Mouse (Mus musculus) spleen, postnatal 36 days (tissue): ENCODE data around the gene Ntf5.
"Not testable (repeated sequence)": the region's sequence is repeated elsewhere in the genome, so short reads cannot be mapped to it uniquely, and the experiment has no call there.

Source experiments
- DNase-seq, 2 experiments: peaks; one replicate each; pipeline ENCODE4 v3.0.0; 2022; ENCODE audit warnings: low spot score in 2 of 2, mixed read lengths in 1 of 2

Ntf5 gene

GRCm38 (mm10) chr7:45413113-45413863, at the start of gene Ntf5:
Ntf5 (plus strand) TSS chr7:45413695.
- no peak for DNase-seq

GRCm38 (mm10) chr7:45363983-45364382, 49.5 kb upstream of the Ntf5 start:
- DNase-seq: no peak

DNA sequence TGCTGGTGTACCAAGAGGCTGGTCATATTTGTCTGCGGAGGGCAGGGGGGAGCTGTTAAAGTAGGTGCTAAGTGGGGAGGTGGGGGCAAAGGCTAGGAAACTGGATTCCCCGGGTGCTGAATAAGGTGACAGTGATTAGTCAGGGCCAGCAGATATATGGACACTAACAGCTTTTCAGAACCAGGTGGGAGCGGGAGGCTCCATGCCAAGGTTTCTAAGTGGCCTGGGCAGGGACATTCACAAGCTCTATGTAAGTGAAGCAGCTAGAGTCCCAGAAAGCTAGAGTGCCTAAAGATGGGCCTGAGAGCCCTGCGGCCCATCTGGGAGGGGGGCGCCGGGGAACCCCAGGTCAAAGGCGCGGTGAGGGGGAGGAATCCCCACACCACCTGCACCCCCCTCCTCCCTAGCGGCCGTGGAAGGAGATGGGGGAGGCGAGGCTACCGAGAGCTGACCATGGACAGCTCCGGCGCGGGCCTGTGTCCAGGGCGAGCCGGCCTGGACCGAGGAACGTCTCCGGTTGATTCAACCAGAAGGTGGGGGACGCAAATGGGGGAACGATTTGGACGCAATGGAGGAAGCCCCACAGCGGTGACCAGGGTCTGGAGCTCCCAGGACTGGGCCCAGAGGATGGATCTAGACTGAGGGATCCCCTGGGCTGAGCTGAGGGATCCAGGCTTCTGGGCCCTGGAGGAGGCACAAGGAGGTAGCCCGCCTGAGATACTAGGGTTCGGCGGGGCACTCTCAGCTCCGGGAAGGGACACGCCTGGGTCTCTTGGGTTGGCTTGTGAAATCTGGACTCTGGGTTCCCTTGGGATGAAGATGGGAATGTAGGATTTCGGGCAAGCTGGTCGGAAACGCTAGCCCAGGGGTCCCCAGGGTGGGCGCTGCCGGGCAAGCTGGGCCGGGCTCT, 47.5 kb upstream of the Ntf5 start:
- DNase-seq: no peak

- no peak for DNase-seq
Observed at GRCm38 (mm10) chr7:45366652-45367019, 46.9 kb upstream of the Ntf5 start, which contains the start of gene Ppfia3. Ppfia3 (minus strand) TSS chr7:45367019.

- peak; percentile 94 to 95 for DNase-seq
Observed at GRCm38 (mm10) chr7:45367020-45367880, 46.2 kb upstream of the Ntf5 start.

DNA sequence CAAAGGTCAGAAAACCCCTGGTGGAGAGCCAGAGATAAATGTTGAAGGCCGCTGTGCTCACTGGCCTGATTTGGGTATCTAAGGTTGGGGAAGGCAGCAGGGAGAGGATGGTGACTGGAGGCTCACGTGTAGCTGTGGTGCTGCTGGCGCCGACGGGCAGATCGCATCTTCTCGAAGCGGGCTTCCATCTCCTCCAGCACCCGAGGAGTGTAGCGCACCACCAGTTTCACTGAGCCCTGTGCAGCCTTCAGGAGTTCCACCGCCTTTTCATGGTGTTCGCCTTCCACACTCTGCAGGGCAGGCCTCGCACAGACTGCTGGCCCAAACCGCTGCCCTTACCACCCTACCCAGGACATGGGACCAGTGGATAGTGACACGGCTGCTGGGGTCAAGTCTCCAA, 45.3 kb upstream of the Ntf5 start:
- DNase-seq: no peak

DNA sequence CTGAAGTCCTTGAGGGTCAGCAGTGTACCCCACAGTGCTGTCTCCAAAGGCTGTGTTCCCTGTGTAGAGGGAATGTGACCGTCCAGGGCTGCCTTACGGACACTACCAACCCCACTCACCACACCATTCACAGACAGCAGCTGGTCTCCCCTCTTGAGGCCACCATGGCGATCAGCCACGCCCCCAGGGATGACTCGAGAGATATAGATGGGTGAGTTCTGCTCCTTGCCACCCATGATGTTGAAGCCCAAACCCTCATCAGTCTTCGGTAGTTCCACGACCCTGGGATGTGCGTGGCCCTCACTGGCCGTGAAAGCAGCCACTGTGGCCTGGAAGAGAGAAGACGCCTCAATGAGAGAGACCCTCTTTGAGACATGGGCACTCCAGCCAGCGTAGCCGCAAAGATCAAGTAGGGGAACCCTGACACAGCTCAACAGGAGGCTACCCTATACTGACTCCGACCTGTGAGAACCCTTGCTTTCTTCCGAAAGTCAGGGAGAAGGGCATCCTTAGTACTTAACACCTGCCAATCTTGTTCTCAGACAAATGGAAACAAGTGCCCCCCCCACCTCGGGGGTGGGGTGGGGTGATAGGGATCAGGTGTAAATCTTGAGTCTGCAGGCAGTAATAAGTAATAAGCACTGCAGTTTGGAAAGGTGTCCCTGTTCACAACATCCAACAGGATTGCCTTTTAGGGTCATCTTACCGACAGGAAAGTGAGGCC, 44.3 kb upstream of the Ntf5 start:
- DNase-seq: no peak

GRCm38 (mm10) chr7:45369836-45370474, 43.5 kb upstream of the Ntf5 start:
- no peak for DNase-seq

DNA sequence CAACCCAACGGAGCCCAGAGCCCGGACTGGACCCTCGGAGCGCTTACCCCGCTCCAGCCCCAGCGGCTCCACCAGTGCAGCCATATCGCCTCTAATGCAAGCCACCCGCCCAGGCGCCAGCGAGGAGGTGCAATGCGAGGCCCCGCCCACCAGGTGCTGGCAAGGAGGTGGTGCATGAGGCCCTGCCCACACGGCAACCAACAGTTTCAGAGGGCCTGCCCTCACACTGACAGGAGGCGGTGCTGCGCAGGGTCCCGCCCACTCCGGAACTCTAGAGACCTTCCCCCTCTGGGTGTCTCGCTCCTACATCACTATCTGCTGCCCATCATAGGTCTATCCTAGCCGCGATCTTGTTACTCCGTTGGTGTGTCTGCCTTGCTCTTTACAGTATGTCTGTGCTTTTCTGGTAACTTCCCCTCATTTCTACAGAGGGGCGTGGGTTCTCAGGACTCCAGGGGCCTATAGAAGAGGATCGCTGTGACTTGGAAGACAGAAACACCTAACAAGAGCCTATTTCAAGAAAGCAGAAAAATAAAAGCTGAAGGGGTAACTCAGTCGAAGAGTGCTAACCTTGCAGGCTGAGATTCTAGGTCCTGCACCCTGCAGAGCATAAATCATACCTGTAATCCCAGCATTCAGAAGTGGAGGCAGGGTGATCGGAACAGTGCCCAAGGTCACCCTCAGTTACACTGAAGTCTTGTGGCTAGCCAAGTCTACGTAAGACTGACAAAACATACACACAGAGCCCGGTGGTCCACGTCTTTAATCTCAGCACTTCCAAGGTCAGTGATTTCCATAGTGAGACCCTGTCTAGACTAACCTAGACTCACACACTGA, 42.8 kb upstream of the Ntf5 start, which contains the start of gene Lin7b:
Lin7b (minus strand) TSS at position 109 of the 837 bp plus-strand sequence.
- peak; percentile 92 to 93 for DNase-seq

DNA sequence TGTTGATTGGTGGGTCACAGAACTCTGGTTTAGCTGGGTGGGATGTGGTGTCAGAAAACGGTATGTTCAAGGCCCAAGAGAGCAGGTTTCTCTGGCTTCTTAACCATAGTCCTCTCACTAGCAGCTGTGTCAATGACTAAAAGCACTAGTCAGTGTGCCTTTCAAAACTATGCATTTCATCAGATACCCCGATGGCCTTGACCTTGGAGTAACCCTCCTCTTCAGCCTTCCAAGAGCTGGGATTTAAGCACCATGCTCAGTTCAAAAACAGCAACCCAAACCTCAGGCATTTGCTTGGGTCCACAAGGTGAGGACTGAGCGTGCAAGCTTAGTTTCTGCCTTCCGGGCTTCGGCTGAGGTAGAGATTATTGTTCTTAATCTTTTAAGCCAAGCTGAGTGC, 41.1 kb upstream of the Ntf5 start:
- no peak for DNase-seq

DNA sequence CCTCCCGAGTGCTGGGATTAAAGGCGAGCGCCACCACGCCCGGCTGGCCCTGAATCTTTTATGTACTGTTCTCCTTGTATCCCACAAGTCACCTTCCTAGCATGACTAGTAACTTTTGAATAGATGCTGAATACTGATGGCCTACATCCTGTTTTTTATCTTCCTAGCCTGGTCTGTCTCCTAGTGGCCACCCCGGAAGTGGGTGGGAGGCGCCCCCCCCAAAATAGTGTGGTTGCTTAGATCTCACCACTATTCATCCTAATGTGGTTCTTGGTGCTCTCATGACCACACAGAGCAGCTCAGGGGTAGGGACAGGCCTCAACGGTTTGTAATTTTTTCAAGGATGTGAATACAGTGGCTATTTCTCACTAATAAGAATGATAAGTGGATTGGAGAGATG, 38.9 kb upstream of the Ntf5 start:
- no peak for DNase-seq

DNA sequence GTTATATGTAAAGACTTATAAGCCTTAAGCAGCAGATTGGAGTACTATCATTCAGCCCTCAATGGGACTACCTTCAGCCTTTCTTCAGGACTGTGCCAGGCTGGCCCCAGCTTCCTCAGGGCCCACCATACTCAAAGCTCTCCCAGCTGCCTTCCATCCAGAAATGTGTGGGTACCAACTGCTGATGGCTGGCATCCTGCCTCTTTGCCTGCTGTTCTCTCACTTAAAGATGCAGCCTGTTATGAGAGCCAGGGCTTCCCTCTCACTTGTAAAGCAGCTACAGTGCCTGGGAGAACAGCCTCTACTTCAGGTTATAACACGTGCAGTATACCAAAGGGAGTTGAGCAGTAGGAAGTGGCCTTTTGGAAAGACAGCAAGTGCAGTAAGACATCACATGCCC, 37.4 kb upstream of the Ntf5 start:
- no peak for DNase-seq

DNA sequence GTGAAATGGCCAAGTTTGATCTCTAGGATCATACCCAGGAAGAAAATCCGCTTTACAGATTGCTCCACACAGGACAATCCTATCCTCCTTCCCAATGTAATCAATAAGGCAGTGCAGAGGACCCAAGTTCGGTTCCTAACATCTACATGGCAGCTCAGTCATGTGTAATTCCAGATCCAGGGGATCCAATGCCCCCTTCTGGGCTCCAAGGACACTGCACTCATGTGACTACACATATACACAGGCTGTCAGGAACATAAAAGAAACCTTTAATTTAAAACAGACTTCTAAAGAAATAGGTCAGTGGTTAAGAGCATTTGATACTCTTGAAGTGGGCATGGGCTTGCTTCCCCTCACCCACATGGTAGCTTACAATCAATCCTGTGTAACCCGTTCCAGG, 27.4 kb upstream of the Ntf5 start:
- DNase-seq: no peak

GRCm38 (mm10) chr7:45395129-45395541, 18.4 kb upstream of the Ntf5 start:
- no peak for DNase-seq

DNA sequence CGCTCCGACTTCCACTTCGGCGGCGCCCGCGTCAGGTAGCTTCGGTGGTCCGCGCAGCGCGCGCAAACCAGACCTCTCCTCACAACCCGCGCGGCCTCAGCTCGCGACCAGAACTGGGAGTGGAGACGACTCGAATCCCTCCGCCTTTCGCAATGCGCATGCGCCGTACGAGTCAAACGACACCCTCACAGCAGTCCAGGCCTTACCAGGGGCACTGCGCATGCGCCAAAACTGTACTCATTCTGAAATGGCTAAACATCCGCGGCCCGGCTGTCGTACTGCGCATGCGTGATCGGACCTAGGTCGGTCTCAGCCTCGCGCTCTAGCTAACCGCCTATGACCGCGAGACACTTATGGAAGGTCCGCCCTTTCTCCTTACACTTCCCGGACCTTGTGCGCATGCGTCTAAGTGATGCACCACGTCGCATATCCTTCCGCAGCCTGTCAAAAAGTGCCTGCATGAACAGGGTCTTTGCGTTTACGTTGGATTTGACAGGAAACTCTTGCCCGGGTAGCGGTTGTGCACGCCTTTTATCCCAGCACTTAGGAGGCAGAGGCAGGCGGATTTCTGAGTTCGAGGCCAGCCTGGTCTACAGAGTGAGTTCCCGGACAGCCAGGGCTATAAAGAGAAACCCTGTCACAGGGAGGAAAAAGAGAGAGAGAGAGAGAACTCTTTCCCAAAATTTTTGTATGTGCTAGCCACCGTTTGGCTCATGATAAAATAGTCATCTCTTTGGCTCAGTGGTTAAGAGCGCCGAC, 17.7 kb upstream of the Ntf5 start, which contains the start of gene Snrnp70:
Snrnp70 (minus strand) TSS at position 165 of the 759 bp plus-strand sequence.
- DNase-seq: peak; percentile 100

DNA sequence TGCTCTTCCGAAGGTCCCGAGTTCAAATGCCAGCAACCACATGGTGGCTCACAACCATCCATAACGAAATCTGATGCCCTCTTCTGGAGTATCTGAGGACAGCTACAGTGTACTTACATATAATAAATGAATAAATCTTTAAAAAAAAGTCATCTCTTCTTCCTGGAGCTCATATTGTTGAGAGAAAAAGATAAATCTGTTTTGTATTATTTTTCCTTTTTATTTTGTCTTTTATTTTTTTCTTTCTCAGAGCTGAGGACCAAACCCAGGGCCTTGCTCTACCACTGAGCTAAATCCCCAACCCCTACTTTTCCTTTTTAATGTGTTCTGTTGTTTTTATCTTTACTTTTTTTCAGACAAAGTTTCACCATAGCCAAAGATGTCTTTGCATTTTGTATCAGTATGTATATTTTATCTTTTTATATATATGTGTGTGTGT, 17.1 kb upstream of the Ntf5 start:
- not testable (repeated sequence) for DNase-seq

DNA sequence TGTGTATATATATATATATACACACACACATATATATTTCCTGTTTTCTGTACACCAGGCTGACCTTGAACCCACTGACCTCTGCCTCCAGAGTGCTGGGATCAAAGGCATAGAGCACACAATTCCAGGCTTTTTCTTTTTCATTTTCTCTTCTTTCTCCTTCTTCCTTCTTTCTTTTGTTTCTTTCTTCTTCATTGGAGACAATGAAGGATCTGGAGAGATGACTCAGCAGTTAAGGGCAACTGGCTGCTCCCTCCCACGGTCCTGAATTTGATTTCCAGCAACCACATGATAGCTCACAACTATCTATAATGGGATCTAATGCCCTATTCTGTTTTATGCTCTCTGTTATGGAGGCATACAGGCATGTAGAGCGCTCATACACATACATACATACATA, 16.7 kb upstream of the Ntf5 start:
- DNase-seq: no peak

GRCm38 (mm10) chr7:45401521-45402085, 11.9 kb upstream of the Ntf5 start:
- DNase-seq: no peak
